Mouse (Mus musculus) spleen, adult 2 months (tissue): ENCODE results near the gene Nsa2. TPM values are rescaled to one million over a fixed set of nuclear protein-coding genes. Genes with fewer than 3 reads are reported as not detected.
A peak's percentile ranks its signal among the peaks of the same experiment; 100 is the strongest.

Experiments used
- DNase-seq, 2 experiments: peaks; one replicate each; pipeline versions ENCODE4 v3.0.0 to v3.0.0-alpha.2; 2012 to 2021; ENCODE audit warnings: low spot score in 2 of 2, low read depth in 1 of 2
- H3K27ac ChIP-seq: fragments of 200-500 bp; 2 replicates; pipeline ENCODE4 v1.5.1; 2012; ENCODE audit warnings: low read length, inconsistent platforms; ENCODE audit not compliant: insufficient read depth
- H3K27me3 ChIP-seq: fragments of 200-500 bp; 2 replicates; pipeline ENCODE4 v1.6.1; 2012; ENCODE audit warnings: mild to moderate bottlenecking, moderate library complexity, low read length, inconsistent platforms; ENCODE audit not compliant: control insufficient read depth, insufficient read depth
- H3K36me3 ChIP-seq: fragments of 200-500 bp; 2 replicates; pipeline ENCODE4 v1.6.1; 2012; ENCODE audit warnings: mild to moderate bottlenecking, low read length, inconsistent platforms; ENCODE audit not compliant: control insufficient read depth, insufficient read depth
- H3K4me1 ChIP-seq: fragments of 200-500 bp; 2 replicates; pipeline ENCODE4 v1.6.1; 2011; ENCODE audit warnings: inconsistent platforms; ENCODE audit not compliant: control insufficient read depth, insufficient read depth, insufficient read length
- H3K4me3 ChIP-seq: fragments of 200-500 bp; 2 replicates; pipeline ENCODE4 v1.5.1; 2011; ENCODE audit warnings: mild to moderate bottlenecking, inconsistent platforms; ENCODE audit not compliant: insufficient read depth, insufficient read length; ENCODE audit errors: extremely low read depth
- CTCF ChIP-seq: fragments of 200-500 bp; IDR thresholded peaks from 2 replicates; pipeline ENCODE4 v1.5.1; 2011; ENCODE audit warnings: mild to moderate bottlenecking, inconsistent platforms; ENCODE audit not compliant: insufficient read depth, insufficient read length, insufficient replicate concordance; ENCODE audit errors: extremely low read depth
- POLR2A ChIP-seq: fragments of 200-500 bp; IDR thresholded peaks from 2 replicates; pipeline ENCODE4 v1.6.1; 2011; ENCODE audit warnings: low read depth, low read length, inconsistent platforms
- WGBS: fragments of 180-500 bp; shearing (Covaris S2); methylation state at CpG from one replicate; pipeline ENCODE4 v1.1.7; 2018; 5-methylcytosine and 5-hydroxymethylcytosine counted together
- polyA plus RNA-seq: library from polyadenylated mRNA; depleted of rRNA; stranded (reverse); fragments of >200 nt; gene quantifications from 2 replicates; pipeline ENCODE4 v1.2.3, GENCODE M21; 2012; rRNA removed

Nsa2 gene
- polyA plus RNA-seq, result 17.4 and 19.9 TPM in 2 replicates

DNA sequence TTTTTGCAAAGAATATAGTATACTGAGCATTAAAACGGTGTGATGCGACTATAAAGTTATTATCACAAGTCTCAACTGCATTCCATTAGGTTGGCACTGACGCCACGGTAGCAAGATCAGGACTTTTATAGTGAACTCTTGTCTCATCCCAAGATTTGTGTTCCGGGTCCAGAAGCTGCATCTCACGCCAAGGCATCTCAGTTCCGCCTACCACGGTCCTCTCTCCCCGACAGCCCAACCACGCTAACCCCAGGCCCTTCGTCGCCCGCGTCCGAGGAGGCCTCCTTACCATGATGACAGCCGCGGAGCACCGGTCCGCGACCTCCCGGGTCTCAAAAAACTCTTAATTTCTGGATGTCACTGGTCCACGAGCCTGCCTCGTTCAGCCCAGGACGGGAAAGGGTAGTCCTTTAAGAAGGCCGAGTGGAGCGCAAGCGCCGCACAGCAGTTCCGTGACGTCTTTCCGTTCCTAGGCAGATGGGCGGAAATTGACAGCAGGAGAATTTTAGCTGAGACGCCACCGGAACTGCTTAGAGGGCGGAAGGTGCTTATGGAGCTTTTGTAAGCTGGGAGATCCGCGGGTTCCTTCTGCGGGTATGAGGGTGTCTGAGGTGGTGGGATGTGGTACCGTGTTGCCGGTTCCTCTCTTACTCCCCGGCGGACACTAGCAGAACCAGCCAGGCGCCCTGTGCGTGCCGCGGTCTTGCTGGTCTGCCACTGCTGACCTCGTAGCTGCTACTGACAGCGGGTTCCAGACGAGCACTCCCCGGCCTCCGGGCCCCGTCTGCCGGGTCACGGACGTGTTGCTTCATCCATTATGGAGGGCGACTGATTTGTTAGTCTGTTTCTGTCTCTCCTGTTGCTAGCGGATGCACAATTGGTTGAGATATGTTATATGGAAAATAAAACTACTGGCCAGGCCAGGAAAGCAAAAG is at the start of gene Nsa2, which contains the start of gene Gfm2:
Gene Nsa2 (minus strand): TSS at position 472 of the 935 bp plus-strand sequence.
Gene Gfm2 (plus strand): TSS at position 472 of the 935 bp plus-strand sequence.
- under 1% methylated on average over 57 of the region's 57 CpGs for WGBS
- peak; percentile 82 to 91 for DNase-seq
- peaks cover 15% of the 10 kb centered on the region for H3K36me3 ChIP-seq

DNA sequence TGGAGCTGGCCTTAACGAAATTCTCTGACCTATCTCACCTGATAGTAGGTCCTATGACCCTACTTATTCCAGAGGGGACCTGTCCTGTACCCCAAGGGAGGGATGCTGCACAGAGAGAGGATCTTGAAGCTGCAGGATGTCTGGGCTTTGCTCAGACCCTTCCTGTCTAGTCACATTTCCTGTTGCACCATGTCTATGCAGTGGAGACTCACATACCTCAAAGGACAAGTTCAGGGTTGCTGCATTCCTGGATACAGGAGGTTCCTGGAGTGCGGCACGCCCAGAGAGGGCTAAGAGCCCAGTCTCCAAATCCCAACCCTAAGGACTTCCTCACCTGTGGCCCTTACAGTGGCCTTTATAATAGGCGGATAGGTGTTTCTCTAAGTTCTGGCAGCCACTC is 48.6 kb upstream of the Nsa2 start:
- peaks cover 34% of the 10 kb centered on the region for H3K36me3 ChIP-seq
- H3K4me1 ChIP-seq, result no peaks in the 10 kb centered on the region
- no peak overlapping the region for H3K4me3 ChIP-seq
- H3K27ac ChIP-seq, result no peak overlapping the region
- WGBS, result 91% methylated on average over 4 of the region's 4 CpGs
- no peak for DNase-seq
- TF ChIP-seq CTCF, result no peak
- TF ChIP-seq POLR2A, result no peak
- no peaks in the 10 kb centered on the region for H3K27me3 ChIP-seq

More for the DNA sequence above, at the start of gene Nsa2, which contains the start of gene Gfm2:
- Histone ChIP-seq H3K4me3 (peak within 1 kb of the TSS; percentile 99), H3K27ac (peak within 1 kb of the TSS; percentile 96), H3K27me3 (no peaks in the 10 kb centered on the region), H3K4me1 (peaks cover 2% of the 10 kb centered on the region; the same call in 1 of the 2 replicates)
- peak; percentile 54; the same call in 1 of the 2 replicates for TF ChIP-seq POLR2A
- no peak for TF ChIP-seq CTCF

DNA sequence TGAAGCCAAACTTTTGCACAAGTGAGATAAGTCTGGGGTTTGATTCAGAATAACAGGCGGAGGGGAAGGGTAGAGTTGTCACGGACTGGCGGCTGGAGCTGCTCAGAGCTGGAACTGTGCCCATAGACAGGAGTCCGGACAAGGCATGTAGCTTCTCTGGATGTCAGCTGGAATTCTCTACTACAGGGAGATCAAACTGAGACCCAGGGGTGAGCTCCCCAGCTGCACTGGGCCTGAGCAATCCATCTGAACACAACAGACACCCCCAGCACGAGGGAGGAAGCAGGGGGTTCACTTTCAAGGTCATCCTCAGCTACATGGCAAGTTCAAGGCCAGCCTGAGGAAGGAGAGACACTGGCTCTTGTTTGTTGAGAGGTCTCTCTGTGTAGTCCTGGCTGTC is 46.9 kb upstream of the Nsa2 start:
- WGBS, result 86% methylated on average over 5 of the region's 5 CpGs
- TF ChIP-seq POLR2A (no peak), CTCF (no peak)
- Histone ChIP-seq H3K4me1 (no peaks in the 10 kb centered on the region), H3K27ac (no peak overlapping the region), H3K4me3 (no peak overlapping the region), H3K27me3 (no peaks in the 10 kb centered on the region), H3K36me3 (peaks cover 38% of the 10 kb centered on the region)
- DNase-seq, result no peak

DNA sequence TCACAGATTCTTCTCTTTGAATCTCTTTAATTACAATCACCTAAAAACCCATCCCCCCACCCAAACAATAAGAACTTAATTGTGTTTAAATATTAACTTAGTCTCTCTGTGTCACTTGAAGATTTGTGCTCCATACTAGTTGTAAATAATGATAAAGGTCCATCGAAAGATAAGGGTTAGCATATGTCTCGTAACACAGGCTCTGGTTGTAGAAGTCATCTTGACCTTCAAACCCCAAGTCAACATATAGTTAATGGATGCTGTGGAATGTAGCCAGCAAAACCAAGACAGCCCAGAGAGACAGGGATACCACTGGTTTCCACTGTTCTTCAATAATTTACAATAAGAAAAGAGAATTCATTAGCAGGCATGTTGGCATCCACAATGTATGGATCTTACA is 46.4 kb upstream of the Nsa2 start:
- WGBS, result 89% methylated on average over 2 of the region's 2 CpGs
- DNase-seq, result no peak
- TF ChIP-seq POLR2A (no peak), CTCF (no peak)
- Histone ChIP-seq H3K4me3 (no peak overlapping the region), H3K4me1 (no peaks in the 10 kb centered on the region), H3K36me3 (peaks cover 41% of the 10 kb centered on the region), H3K27me3 (no peaks in the 10 kb centered on the region), H3K27ac (no peak overlapping the region)

DNA sequence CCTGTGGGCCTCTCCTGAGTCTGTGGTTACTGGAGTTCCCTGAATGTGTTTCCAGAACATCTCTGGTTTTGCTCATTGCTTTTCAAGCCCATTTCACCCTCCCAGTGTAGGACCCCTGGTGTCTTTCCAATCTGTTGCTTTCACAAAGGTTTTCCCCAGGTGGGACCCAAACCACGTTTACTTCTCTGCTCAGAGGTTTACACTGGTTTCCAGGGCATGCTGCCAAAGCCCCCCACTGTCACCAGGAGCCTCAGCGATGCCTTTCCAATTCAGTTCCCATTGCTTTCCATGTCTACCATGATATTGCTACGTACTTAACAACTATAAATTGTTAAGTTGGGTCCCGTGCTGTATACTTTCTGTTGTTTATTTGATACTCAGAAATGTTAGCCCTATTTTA is 45.1 kb upstream of the Nsa2 start:
- 91% methylated on average over 4 of the region's 4 CpGs for WGBS
- H3K4me1 ChIP-seq, result no peaks in the 10 kb centered on the region
- no peak overlapping the region for H3K4me3 ChIP-seq
- no peak for DNase-seq
- TF ChIP-seq CTCF (no peak), POLR2A (no peak)
- H3K27me3 ChIP-seq, result no peaks in the 10 kb centered on the region
- H3K36me3 ChIP-seq, result peaks cover 43% of the 10 kb centered on the region
- H3K27ac ChIP-seq, result no peak overlapping the region

DNA sequence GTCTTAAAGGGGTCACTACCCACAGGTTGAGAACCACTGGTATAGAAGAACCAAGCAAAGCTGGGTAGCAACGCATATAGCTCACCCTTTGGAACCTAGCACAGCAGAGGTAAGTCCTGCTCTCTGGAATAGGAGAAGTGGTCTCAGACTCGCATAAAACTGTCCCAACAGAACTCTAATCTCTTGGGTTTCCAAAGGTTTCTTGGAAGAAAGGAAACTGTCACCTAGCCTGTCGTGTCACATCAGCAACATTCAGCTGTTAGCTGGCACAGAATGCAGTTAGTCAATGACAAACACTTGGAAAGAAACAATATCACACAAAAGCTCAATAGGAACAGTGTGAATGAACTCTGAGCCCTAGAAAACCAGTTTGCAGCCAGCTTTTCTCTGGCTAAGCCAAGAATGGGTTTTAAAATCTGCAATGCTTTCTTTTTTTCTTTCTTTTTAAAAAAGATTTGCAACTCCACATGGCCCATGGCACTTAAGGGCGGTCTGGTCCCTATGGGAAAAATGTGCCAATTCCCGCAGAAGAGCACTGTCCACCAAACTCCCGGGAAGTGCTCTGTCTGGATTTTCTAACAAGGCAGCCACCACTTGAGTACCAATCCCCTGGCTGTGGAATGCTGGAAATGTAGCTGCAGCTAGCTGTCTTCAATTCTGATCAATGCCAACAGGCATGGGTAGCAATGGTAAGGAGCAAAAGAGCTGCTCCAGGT is 42.5 kb upstream of the Nsa2 start:
- H3K4me1 ChIP-seq, result no peaks in the 10 kb centered on the region
- no peak for DNase-seq
- H3K4me3 ChIP-seq, result no peak overlapping the region
- TF ChIP-seq CTCF (no peak), POLR2A (no peak)
- H3K27me3 ChIP-seq, result no peaks in the 10 kb centered on the region
- WGBS, result 96% methylated on average over 6 of the region's 6 CpGs
- peaks cover 57% of the 10 kb centered on the region for H3K36me3 ChIP-seq
- H3K27ac ChIP-seq, result no peak overlapping the region

DNA sequence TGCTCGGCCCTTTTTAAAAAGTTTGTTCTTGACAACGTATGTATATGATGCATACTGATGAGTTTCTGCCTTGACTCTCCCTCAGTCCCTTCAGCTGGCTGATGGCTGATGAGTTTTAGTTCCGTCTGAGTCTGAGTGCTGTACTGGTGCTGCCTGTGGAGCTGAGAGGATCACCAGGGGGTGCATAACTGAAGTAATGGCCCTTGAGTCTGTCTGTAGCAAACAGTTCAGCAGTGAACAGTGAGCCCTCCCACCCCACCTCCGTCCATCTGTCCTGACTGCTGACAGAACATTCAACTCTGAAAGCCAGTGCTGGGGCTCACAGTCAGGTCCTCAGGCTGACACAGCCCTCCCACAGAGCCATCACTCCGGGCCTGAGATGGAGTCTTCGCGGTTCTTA is 41.2 kb upstream of the Nsa2 start:
- WGBS, result 89% methylated on average over 7 of the region's 7 CpGs
- H3K36me3 ChIP-seq, result peaks cover 63% of the 10 kb centered on the region

More for the DNA sequence above, 41.2 kb upstream of the Nsa2 start:
- no peak for DNase-seq
- no peak overlapping the region for H3K27ac ChIP-seq
- H3K4me1 ChIP-seq, result no peaks in the 10 kb centered on the region
- no peak overlapping the region for H3K4me3 ChIP-seq
- TF ChIP-seq POLR2A (no peak), CTCF (no peak)
- no peaks in the 10 kb centered on the region for H3K27me3 ChIP-seq
